Mouse (Mus musculus): Measurements from ENCODE around the gene Atraid. TPM values are rescaled to one million over a fixed set of nuclear protein-coding genes. Genes with fewer than 3 reads are reported as not detected.
"Not testable (repeated sequence)": the region's sequence is repeated elsewhere in the genome, so short reads cannot be mapped to it uniquely, and the experiment has no call there.

Gene Atraid
- polyA plus RNA-seq, 1 experiment from 2014 or later = 72.4 TPM

DNA sequence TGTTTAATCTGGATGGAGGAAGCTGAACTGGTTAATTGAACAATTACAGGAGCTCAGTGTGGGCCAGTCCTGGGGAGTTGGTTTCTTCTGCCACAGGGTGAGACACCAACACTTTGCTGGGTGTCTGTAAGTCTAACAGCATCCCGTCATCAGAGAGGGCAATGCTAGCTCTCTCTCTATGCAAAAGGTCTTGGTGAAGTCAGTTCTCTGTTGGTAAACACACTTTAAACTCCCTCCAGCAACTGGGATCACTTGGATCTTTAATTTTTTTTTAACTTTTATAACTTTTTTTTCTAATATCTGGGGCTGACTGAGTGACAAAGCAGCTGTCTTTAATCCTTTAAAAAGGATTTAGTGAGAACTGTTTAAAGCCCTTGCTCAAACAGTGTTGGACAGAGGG lies 25.4 kb upstream of the Atraid start:
- ATAC-seq (replicated peaks; ENCODE audit: low FRiP score) = no peak
- no peaks in the 10 kb centered on the region for H3K9me3 ChIP-seq (ENCODE audit: control insufficient read depth, low read length)
- no peak overlapping the region for H3K27ac ChIP-seq (ENCODE audit: low read depth, low read length)
- no peaks in the 10 kb centered on the region for H3K4me1 ChIP-seq (replicated peaks; ENCODE audit: control insufficient read depth, insufficient read depth, low read length)
- H3K4me3 ChIP-seq (ENCODE audit: low read depth, low read length) = no peak overlapping the region
- H3K9ac ChIP-seq (ENCODE audit: low read depth, low read length) = no peak overlapping the region
- DNase-seq (ENCODE audit: low spot score) = no peak
- H3K36me3 ChIP-seq (ENCODE audit: control insufficient read depth, insufficient read depth, low read length) = no peaks in the 10 kb centered on the region
- no peaks in the 10 kb centered on the region for H3K27me3 ChIP-seq (replicated peaks; ENCODE audit: control insufficient read depth, insufficient read depth, low read length)
- no peak overlapping the region for H3K4me2 ChIP-seq
- whole genome bisulfite sequencing = 65% methylated on average over 1 of the region's 1 CpGs

- ATAC-seq (replicated peaks; ENCODE audit: low FRiP score) (no peak), DNase-seq (ENCODE audit: low spot score) (no peak)
- WGBS = 40% methylated on average over 3 of the region's 4 CpGs
- no peaks in the 10 kb centered on the region for H3K36me3 ChIP-seq (ENCODE audit: control insufficient read depth, insufficient read depth, low read length)
- H3K4me2 ChIP-seq = no peak overlapping the region
- H3K27ac ChIP-seq (ENCODE audit: low read depth, low read length) = no peak overlapping the region
- no peaks in the 10 kb centered on the region for H3K27me3 ChIP-seq (replicated peaks; ENCODE audit: control insufficient read depth, insufficient read depth, low read length)
- no peak overlapping the region for H3K4me3 ChIP-seq (ENCODE audit: low read depth, low read length)
- no peak overlapping the region for H3K9ac ChIP-seq (ENCODE audit: low read depth, low read length)
- H3K4me1 ChIP-seq (replicated peaks; ENCODE audit: control insufficient read depth, insufficient read depth, low read length) = no peaks in the 10 kb centered on the region
- no peaks in the 10 kb centered on the region for H3K9me3 ChIP-seq (ENCODE audit: control insufficient read depth, low read length)
Measured at GRCm38 (mm10) chr5:31023254-31023653, 24.9 kb upstream of the Atraid start.

DNA sequence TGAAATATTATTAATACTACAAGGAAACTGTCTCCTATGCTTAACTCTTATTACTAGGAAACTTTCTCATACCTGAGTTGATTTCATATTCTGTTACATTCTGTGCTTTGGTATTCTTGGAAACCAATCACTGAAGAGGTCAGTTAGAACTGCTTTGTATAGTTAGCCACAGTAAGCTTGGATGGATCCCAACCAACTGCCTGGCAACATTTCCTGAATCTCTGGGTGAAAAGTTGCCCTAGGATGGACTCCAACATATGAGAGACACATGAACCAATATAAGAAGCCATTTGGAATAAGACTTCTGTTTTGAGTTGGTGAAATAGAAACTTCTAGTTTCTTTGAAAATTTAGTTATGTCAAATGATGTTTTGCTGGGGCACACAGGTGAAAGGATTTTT lies 23.5 kb upstream of the Atraid start:
- no peak overlapping the region for H3K4me2 ChIP-seq
- H3K9ac ChIP-seq (ENCODE audit: low read depth, low read length) = no peak overlapping the region
- no peaks in the 10 kb centered on the region for H3K36me3 ChIP-seq (ENCODE audit: control insufficient read depth, insufficient read depth, low read length)
- no peak overlapping the region for H3K27ac ChIP-seq (ENCODE audit: low read depth, low read length)
- H3K27me3 ChIP-seq (replicated peaks; ENCODE audit: control insufficient read depth, insufficient read depth, low read length) = no peaks in the 10 kb centered on the region
- ATAC-seq (replicated peaks; ENCODE audit: low FRiP score) = no peak
- H3K9me3 ChIP-seq (ENCODE audit: control insufficient read depth, low read length) = no peaks in the 10 kb centered on the region
- H3K4me3 ChIP-seq (ENCODE audit: low read depth, low read length) = no peak overlapping the region
- DNase-seq (ENCODE audit: low spot score) = no peak
- no peaks in the 10 kb centered on the region for H3K4me1 ChIP-seq (replicated peaks; ENCODE audit: control insufficient read depth, insufficient read depth, low read length)

DNA sequence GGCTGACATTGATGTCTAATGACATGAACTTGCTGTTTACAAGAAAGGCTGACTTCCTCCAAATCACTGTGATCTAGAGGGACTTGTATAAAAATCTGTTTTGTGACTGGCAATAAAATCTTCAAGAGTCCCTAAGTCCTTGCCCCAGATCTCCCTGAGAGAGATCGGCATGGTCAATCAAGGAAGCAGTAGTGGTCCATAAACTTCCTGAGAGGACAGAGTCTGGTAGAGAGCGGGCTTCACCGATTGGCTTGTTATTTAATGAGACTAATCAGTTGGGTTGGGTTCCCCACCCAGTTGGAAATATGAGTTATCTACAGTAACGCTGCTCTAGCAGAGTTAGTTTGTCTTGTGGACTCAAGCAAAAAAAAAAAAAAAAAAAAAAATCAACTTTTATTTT lies 17.2 kb upstream of the Atraid start:
- no peak overlapping the region for H3K4me2 ChIP-seq
- no peaks in the 10 kb centered on the region for H3K36me3 ChIP-seq (ENCODE audit: control insufficient read depth, insufficient read depth, low read length)
- H3K9ac ChIP-seq (ENCODE audit: low read depth, low read length) = no peak overlapping the region
- H3K27me3 ChIP-seq (replicated peaks; ENCODE audit: control insufficient read depth, insufficient read depth, low read length) = no peaks in the 10 kb centered on the region
- ATAC-seq (replicated peaks; ENCODE audit: low FRiP score) = no peak
- no peaks in the 10 kb centered on the region for H3K4me1 ChIP-seq (replicated peaks; ENCODE audit: control insufficient read depth, insufficient read depth, low read length)
- H3K4me3 ChIP-seq (ENCODE audit: low read depth, low read length) = no peak overlapping the region
- H3K9me3 ChIP-seq (ENCODE audit: control insufficient read depth, low read length) = no peaks in the 10 kb centered on the region
- no peak for DNase-seq (ENCODE audit: low spot score)
- H3K27ac ChIP-seq (ENCODE audit: low read depth, low read length) = no peak overlapping the region
- WGBS = 60% methylated on average over 4 of the region's 4 CpGs

GRCm38 (mm10) chr5:31031508-31031907 lies 16.6 kb upstream of the Atraid start:
- Histone ChIP-seq H3K9me3 (ENCODE audit: control insufficient read depth, low read length) (no peaks in the 10 kb centered on the region), H3K4me3 (ENCODE audit: low read depth, low read length) (no peak overlapping the region), H3K4me1 (replicated peaks; ENCODE audit: control insufficient read depth, insufficient read depth, low read length) (no peaks in the 10 kb centered on the region), H3K27me3 (replicated peaks; ENCODE audit: control insufficient read depth, insufficient read depth, low read length) (no peaks in the 10 kb centered on the region), H3K36me3 (ENCODE audit: control insufficient read depth, insufficient read depth, low read length) (no peaks in the 10 kb centered on the region), H3K27ac (ENCODE audit: low read depth, low read length) (no peak overlapping the region), H3K9ac (ENCODE audit: low read depth, low read length) (no peak overlapping the region), H3K4me2 (no peak overlapping the region)
- ATAC-seq (replicated peaks; ENCODE audit: low FRiP score) = no peak
- DNase-seq (ENCODE audit: low spot score) = no peak
- WGBS = 86% methylated on average over 8 of the region's 8 CpGs

DNA sequence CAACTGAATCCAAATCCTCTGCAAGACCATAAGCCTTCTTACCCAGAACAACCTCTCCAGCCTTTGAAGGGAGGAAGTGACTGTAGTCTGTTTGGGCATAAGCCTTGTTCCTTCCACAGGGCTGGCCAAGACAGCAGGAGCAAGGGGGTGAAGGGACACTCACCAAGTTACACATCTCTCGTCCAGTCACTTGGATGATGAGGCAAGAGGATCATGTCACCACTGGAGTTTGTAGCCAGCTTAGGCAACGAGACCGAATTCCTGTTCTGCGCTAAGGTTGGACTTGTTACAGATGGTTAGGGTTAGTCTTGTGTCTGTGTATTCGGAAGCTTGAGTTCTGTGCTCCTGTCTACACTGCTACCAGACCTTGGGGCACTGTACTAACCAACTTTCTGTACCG lies 13.4 kb upstream of the Atraid start:
- no peak overlapping the region for H3K9ac ChIP-seq (ENCODE audit: low read depth, low read length)
- ATAC-seq (replicated peaks; ENCODE audit: low FRiP score) = no peak
- 86% methylated on average over 6 of the region's 6 CpGs for WGBS

DNA sequence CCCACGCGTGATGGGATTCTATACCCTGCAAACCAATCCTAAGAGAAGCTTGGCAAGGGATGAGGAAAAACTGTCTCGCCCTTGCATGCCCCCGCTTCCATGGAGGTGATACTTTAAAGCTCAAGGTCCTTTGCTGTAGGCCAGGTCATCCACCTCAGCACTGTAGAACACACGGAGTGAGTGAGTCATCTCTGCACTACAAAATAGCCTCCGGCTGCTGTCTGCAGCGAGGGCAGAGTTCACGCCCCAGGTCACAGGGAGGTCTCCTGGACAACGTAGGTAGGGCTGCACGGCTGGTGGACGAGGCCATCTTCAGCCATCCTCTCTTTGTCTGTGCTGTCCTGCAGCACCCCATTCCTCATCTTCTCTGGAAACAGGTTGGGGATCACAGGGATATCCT lies 11.6 kb upstream of the Atraid start:
- WGBS = 81% methylated on average over 11 of the region's 11 CpGs
- ATAC-seq (replicated peaks; ENCODE audit: low FRiP score); H3K36me3 ChIP-seq (ENCODE audit: control insufficient read depth, insufficient read depth, low read length): not testable (repeated sequence)

More for the DNA sequence above, 13.4 kb upstream of the Atraid start:
- DNase-seq (ENCODE audit: low spot score) = no peak
- no peak overlapping the region for H3K4me3 ChIP-seq (ENCODE audit: low read depth, low read length)
- H3K27ac ChIP-seq (ENCODE audit: low read depth, low read length) = no peak overlapping the region
- H3K4me2 ChIP-seq = no peak overlapping the region
- H3K36me3 ChIP-seq (ENCODE audit: control insufficient read depth, insufficient read depth, low read length) = peaks cover 7% of the 10 kb centered on the region
- H3K27me3 ChIP-seq (replicated peaks; ENCODE audit: control insufficient read depth, insufficient read depth, low read length) = no peaks in the 10 kb centered on the region
- H3K4me1 ChIP-seq (replicated peaks; ENCODE audit: control insufficient read depth, insufficient read depth, low read length) = no peaks in the 10 kb centered on the region
- H3K9me3 ChIP-seq (ENCODE audit: control insufficient read depth, low read length) = no peaks in the 10 kb centered on the region

GRCm38 (mm10) chr5:31038171-31038845 lies 9.8 kb upstream of the Atraid start:
- Histone ChIP-seq H3K4me2 (no peak overlapping the region), H3K27me3 (replicated peaks; ENCODE audit: control insufficient read depth, insufficient read depth, low read length) (no peaks in the 10 kb centered on the region), H3K9me3 (ENCODE audit: control insufficient read depth, low read length) (no peaks in the 10 kb centered on the region), H3K27ac (ENCODE audit: low read depth, low read length) (no peak overlapping the region), H3K4me3 (ENCODE audit: low read depth, low read length) (no peak overlapping the region), H3K9ac (ENCODE audit: low read depth, low read length) (no peak overlapping the region), H3K36me3 (ENCODE audit: control insufficient read depth, insufficient read depth, low read length) (peaks cover 10% of the 10 kb centered on the region), H3K4me1 (replicated peaks; ENCODE audit: control insufficient read depth, insufficient read depth, low read length) (no peaks in the 10 kb centered on the region)
- WGBS = 87% methylated on average over 7 of the region's 7 CpGs
- ATAC-seq (replicated peaks; ENCODE audit: low FRiP score) = no peak
- DNase-seq (ENCODE audit: low spot score) = no peak

More for the DNA sequence above, 11.6 kb upstream of the Atraid start:
- not testable (repeated sequence) for DNase-seq (ENCODE audit: low spot score); H3K4me3 ChIP-seq (ENCODE audit: low read depth, low read length); H3K4me1 ChIP-seq (replicated peaks; ENCODE audit: control insufficient read depth, insufficient read depth, low read length); H3K27me3 ChIP-seq (replicated peaks; ENCODE audit: control insufficient read depth, insufficient read depth, low read length); H3K9me3 ChIP-seq (ENCODE audit: control insufficient read depth, low read length); H3K27ac ChIP-seq (ENCODE audit: low read depth, low read length); H3K9ac ChIP-seq (ENCODE audit: low read depth, low read length); H3K4me2 ChIP-seq

DNA sequence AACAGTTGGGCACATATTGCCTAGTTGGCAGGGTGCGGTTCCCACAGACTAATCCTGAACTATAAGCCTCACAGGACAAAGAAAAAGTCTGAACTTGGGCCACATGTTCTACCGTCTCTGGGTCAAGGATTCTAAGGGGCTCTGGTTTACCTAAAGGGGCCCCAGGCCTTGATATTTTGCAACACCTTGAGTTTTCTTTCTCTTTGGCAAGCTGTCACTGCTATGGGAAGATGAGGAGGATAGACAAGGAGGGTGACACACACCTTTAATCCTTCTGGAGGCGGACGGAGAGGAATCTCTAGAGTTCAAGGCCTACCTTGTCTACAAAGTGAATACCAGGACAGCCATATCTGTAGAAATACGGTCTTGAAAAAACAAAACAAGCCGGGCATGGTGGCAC lies 1.7 kb upstream of the Atraid start:
- Histone ChIP-seq H3K36me3 (ENCODE audit: control insufficient read depth, insufficient read depth, low read length) (no peaks in the 10 kb centered on the region; the same call in 1 of the 2 replicates), H3K4me1 (replicated peaks; ENCODE audit: control insufficient read depth, insufficient read depth, low read length) (peaks cover 5% of the 10 kb centered on the region), H3K9ac (ENCODE audit: low read depth, low read length) (no peak overlapping the region), H3K27me3 (replicated peaks; ENCODE audit: control insufficient read depth, insufficient read depth, low read length) (no peaks in the 10 kb centered on the region), H3K27ac (ENCODE audit: low read depth, low read length) (no peak overlapping the region), H3K9me3 (ENCODE audit: control insufficient read depth, low read length) (no peaks in the 10 kb centered on the region), H3K4me3 (ENCODE audit: low read depth, low read length) (no peak overlapping the region), H3K4me2 (no peak overlapping the region; the same call in 1 of the 2 replicates)
- 89% methylated on average over 6 of the region's 6 CpGs for WGBS
- ATAC-seq (replicated peaks; ENCODE audit: low FRiP score) = no peak
- DNase-seq (ENCODE audit: low spot score) = no peak
